Mouse (Mus musculus) olfactory bulb, adult 2 months (tissue): Measurements from ENCODE around the gene Lrp6.

Source experiments
- CTCF ChIP-seq: fragments of 200-500 bp; IDR thresholded peaks from 2 replicates; pipeline ENCODE4 v1.5.1; 2012; ENCODE audit warnings: low read depth, mild to moderate bottlenecking, low read length, moderate library complexity; ENCODE audit not compliant: insufficient read depth
- POLR2A ChIP-seq: fragments of 200-500 bp; IDR thresholded peaks from 2 replicates; pipeline ENCODE4 v1.6.1; 2012; ENCODE audit warnings: mild to moderate bottlenecking, low read depth, low read length, moderate library complexity; ENCODE audit not compliant: insufficient read depth

DNA sequence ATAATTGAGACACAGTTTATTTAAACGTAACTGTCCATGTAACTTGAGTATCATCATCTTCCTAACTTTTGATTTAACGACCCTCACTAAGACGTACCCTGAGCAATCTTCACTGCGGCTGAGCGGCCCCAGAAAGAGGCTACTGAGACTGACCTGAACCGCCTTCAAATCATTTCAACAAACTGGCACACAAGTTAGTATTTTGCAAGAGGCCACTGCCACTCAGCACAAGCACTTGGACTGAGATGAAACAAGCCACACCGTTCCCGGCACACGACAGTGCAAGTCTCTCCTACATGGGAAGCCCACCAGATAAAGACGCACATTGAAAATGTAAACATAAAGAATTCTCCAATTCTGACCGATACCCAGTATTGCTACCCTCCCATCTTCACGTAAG lies 118.3 kb downstream of the Lrp6 start:
- no peak for TF ChIP-seq CTCF
- TF ChIP-seq POLR2A: no peak
